Mouse (Mus musculus): Measurements from ENCODE around the gene Ctdspl.

GRCm38 (mm10) chr9:118924554-118925085, 1.6 kb upstream of the Ctdspl start:
- TF ChIP-seq POLR2A (IDR thresholded peaks at IDR 0.05; ENCODE audit: low read depth, low read length) (no peak), CTCF (IDR thresholded peaks at IDR 0.05; ENCODE audit: extremely low read depth, insufficient read length, insufficient replicate concordance, low read depth, low read length) (no peak)

Data from small intestine, adult 2 months (tissue).